Mouse (Mus musculus) lung, adult 2 months (tissue): Measurements from ENCODE around the gene Ostf1.

ENCODE experiments used
- CTCF ChIP-seq: fragments of 200-500 bp; IDR thresholded peaks from 2 replicates; pipeline ENCODE4 v1.5.1; 2011; ENCODE audit warnings: mild to moderate bottlenecking, low read length, control low read depth; ENCODE audit not compliant: insufficient read depth
- POLR2A ChIP-seq: fragments of 200-500 bp; IDR thresholded peaks from 2 replicates; pipeline ENCODE4 v1.6.1; 2011; ENCODE audit warnings: low read depth, mild to moderate bottlenecking, control low read depth, low read length, borderline replicate concordance; ENCODE audit errors: extremely low read depth

DNA sequence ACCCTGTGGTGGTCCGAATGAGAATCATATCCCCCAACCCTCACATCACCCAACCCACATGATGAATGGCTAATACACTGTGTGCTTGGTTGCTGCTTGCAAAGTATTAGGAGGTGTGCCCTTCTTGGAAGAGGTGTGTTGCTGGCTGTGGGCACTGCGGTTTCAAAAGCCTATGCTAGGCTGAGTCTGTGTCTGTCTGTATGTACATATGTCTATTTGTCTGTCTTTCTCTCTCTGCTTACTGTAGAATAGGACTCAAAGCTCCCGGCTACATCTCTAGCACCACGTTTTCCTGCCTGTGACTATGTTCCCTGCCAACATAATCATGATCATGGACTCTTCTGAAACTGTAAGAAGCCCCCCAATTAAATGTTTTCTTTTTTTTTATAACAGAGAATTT lies 47.9 kb downstream of the Ostf1 start:
- TF ChIP-seq POLR2A (no peak), CTCF (no peak)
